Mouse (Mus musculus) forebrain, embryonic 15.5 days (tissue): ENCODE measurements at regions not wholly inside any gene's neighbourhood (a gene's known extent, or its start where the extent isn't known, plus 50 kb on each side); places are given as distances from the start of the nearest gene placed in this dataset.

ENCODE experiments used
- ATAC-seq: fragments of 200-750 bp; cut with Nextera tagmentation; replicated peaks from 2 replicates; pipeline ENCODE4 v1.8.0; 2017; ENCODE audit warnings: mild to moderate bottlenecking, moderate TSS enrichment, moderate library complexity
- H3K27ac ChIP-seq: fragments of 300-500 bp; sonication (generic); replicated peaks from 2 replicates; pipeline ENCODE4 v1.5.1; 2015; ENCODE audit warnings: mild to moderate bottlenecking, inconsistent platforms
- H3K27me3 ChIP-seq: fragments of 300-500 bp; sonication (generic); 2 replicates; pipeline ENCODE4 v1.6.1; 2015; ENCODE audit warnings: inconsistent platforms
- H3K36me3 ChIP-seq: fragments of 300-500 bp; sonication (generic); 2 replicates; pipeline ENCODE4 v1.6.1; 2015; ENCODE audit warnings: mild to moderate bottlenecking, inconsistent platforms
- H3K4me1 ChIP-seq: fragments of 300-500 bp; sonication (generic); 2 replicates; pipeline ENCODE4 v1.6.1; 2015; ENCODE audit warnings: inconsistent platforms
- H3K4me2 ChIP-seq: fragments of 300-500 bp; sonication (generic); replicated peaks from 2 replicates; pipeline ENCODE4 v1.6.1; 2015; ENCODE audit warnings: mild to moderate bottlenecking, inconsistent platforms
- H3K4me3 ChIP-seq: fragments of 300-500 bp; sonication (generic); 2 replicates; pipeline ENCODE4 v1.5.1; 2015; ENCODE audit warnings: mild to moderate bottlenecking, inconsistent platforms
- H3K9ac ChIP-seq: fragments of 300-500 bp; sonication (generic); replicated peaks from 2 replicates; pipeline ENCODE4 v1.6.1; 2015; ENCODE audit warnings: mild to moderate bottlenecking, inconsistent platforms
- H3K9me3 ChIP-seq: fragments of 300-500 bp; sonication (generic); 2 replicates; pipeline ENCODE4 v1.6.1; 2016; ENCODE audit warnings: inconsistent platforms
- WGBS: fragments of 180-500 bp; shearing (Covaris S2); methylation state at CpG from one replicate; pipeline ENCODE4 v1.1.7; 2015; ENCODE audit warnings: mixed read lengths; 5-methylcytosine and 5-hydroxymethylcytosine counted together

DNA sequence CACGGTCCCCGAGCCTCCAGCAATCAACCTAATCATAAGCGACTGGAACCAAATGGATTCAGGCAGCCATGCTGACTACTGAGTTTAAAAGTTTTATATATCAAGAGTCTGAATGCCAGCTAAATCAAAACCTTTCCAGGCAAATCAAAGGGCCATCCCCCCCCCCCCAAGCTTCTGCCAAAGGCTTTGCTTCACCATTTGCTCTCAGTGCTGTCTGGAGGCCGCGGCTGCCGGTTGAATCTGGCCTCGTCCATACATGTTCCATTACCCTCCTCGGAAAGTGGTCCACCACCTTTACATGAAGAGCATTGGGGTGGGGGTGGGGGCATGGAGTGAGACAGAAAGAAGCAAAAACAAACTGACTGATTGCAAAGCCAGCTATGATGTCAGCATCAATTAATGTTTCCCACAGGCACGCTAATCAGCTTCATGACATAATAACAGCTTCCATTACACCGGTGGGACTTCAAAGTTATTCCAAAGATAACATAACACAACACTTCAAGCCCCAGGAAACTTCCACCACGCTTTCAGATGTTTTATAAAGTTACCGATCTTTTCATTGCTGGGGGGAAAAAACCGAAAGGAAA is 116.6 kb upstream of the Irx5 start:
- Histone ChIP-seq H3K27ac (no peak overlapping the region), H3K4me2 (no peak overlapping the region), H3K27me3 (peaks cover 4% of the 10 kb centered on the region; the same call in 1 of the 2 replicates), H3K4me3 (no peak overlapping the region), H3K9ac (no peak overlapping the region), H3K4me1 (0 out of 2 replicates have a peak, but pooled peaks cover 4% of the 10 kb centered on the region), H3K9me3 (no peaks in the 10 kb centered on the region), H3K36me3 (no peaks in the 10 kb centered on the region)
- ATAC-seq: no peak
- 55% methylated on average over 13 of the region's 13 CpGs for WGBS

DNA sequence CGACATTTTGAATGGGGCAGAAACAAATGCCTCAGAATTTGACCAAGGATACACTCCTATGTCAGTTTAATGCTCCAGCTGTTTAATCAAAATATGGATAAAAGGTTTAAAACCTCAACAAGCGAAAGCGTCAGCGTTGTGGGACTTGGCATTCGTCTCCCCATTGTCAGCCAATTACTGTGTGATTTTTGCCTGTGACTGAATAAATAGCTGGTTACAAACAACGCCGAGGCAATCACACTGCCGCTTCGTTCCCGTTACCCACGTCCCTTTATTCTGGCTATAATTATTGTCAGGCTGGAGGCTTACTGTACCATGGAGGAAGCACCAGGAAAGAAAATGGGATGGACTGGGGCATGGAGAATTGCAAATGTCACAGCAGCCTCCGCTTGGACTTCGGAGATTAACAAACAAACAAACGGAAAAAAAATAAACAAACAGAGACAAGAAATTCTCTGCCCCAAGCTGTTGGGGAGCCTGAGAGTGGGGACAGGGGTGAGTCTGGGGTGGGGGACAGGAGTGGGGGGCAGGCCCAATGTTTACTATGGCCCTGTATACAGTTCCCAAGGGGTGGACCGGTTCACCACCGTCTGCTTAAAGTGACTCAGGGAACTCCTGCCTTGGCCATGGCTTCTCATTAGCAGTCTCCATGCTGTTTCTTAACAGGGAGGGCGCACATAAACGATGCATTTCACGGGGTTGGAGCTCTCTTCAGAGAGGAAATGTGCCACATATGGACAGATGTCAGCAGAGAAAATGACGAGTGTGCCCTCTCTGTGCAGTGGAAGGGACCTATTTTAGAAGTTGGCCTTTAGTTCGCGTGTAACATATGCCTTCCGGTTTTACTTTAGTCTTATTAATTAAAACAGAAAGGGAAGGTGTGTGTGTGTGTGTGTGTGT is 125.8 kb upstream of the Irx5 start:
- Histone ChIP-seq H3K4me1 (peaks cover 10% of the 10 kb centered on the region), H3K9me3 (no peaks in the 10 kb centered on the region), H3K27me3 (no peaks in the 10 kb centered on the region), H3K4me2 (no peak overlapping the region; the same call in 1 of the 2 replicates), H3K9ac (no peak overlapping the region), H3K27ac (no peak overlapping the region), H3K4me3 (no peak overlapping the region), H3K36me3 (no peaks in the 10 kb centered on the region)
- WGBS: 30% methylated on average over 23 of the region's 23 CpGs
- no peak for ATAC-seq

DNA sequence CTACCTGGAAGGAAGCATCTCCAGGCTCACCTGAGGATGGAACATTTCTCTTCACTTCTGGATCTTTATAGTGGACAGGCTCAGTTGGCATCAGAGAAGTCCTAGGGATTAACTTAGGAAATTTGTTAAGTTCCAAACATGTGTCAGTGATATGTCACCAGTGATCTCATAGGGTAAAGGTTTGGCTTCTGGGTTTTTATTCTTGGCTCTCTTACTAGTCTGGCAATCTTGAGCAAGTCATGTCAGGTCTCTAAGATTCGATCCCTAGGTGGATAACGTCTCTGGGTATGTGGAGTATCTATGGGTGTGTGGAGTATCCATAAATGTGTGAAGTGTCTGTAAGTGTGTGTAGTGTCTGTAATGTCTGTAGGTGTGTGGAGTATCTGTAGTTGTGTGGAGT is 127.9 kb upstream of the Irx5 start:
- Histone ChIP-seq H3K9ac (no peak overlapping the region), H3K4me2 (no peak overlapping the region), H3K27me3 (no peaks in the 10 kb centered on the region), H3K4me3 (no peak overlapping the region), H3K27ac (no peak overlapping the region), H3K9me3 (no peaks in the 10 kb centered on the region), H3K36me3 (no peaks in the 10 kb centered on the region), H3K4me1 (peaks cover 10% of the 10 kb centered on the region)
- 96% methylated on average over 2 of the region's 2 CpGs for WGBS
- no peak for ATAC-seq

DNA sequence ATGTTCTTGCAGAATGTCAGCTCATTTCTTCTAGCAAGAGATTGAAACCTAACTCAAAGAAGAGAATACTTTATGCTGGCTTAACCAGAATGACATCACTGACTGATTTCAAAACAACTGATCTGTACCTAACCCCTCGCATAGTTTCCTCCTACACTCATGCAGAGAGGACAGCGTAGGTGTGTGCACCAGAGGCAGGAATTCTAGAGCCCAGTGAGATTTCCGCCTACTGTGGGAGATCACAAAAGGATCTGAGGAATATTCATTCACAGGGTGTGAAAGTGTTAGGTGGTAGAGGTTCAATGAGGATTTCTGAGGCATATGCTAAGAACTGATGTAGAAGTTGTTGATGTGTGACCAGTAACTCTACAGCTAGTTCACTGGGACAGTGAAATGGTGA is 132.5 kb upstream of the Irx5 start:
- 92% methylated on average over 3 of the region's 3 CpGs for WGBS
- no peaks in the 10 kb centered on the region for H3K4me1 ChIP-seq
- H3K27me3 ChIP-seq: no peaks in the 10 kb centered on the region
- H3K4me3 ChIP-seq: no peak overlapping the region
- H3K9me3 ChIP-seq: no peaks in the 10 kb centered on the region
- H3K4me2 ChIP-seq: no peak overlapping the region
- no peak overlapping the region for H3K9ac ChIP-seq
- no peak overlapping the region for H3K27ac ChIP-seq
- H3K36me3 ChIP-seq: no peaks in the 10 kb centered on the region
- ATAC-seq: no peak

DNA sequence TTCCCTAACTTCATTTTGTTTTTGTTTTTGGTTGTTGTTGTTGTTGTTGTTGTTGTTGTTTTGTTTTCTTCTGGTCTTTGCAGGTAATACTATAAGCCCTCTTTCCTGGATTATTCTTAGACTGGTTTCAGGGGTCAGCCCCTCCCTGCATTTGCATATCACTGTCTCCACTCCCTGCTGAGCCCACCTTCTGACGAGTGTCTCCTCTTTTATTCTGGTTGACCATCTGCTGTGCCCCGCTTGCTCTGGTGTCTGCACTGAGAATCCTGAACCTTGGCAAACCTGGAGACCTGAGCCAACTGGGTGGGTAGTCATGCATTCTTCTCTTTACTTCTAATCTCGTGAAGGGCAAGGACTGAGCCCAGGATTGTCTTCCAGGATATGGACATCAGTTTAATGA is 134.4 kb upstream of the Irx5 start:
- H3K4me3 ChIP-seq: no peak overlapping the region
- H3K27ac ChIP-seq: no peak overlapping the region
- 55% methylated on average over 3 of the region's 3 CpGs for WGBS
- H3K27me3 ChIP-seq: peaks cover 4% of the 10 kb centered on the region; the same call in 1 of the 2 replicates
- no peaks in the 10 kb centered on the region for H3K4me1 ChIP-seq
- no peaks in the 10 kb centered on the region for H3K9me3 ChIP-seq
- H3K4me2 ChIP-seq: no peak overlapping the region
- ATAC-seq: no peak
- H3K36me3 ChIP-seq: no peaks in the 10 kb centered on the region
- no peak overlapping the region for H3K9ac ChIP-seq

DNA sequence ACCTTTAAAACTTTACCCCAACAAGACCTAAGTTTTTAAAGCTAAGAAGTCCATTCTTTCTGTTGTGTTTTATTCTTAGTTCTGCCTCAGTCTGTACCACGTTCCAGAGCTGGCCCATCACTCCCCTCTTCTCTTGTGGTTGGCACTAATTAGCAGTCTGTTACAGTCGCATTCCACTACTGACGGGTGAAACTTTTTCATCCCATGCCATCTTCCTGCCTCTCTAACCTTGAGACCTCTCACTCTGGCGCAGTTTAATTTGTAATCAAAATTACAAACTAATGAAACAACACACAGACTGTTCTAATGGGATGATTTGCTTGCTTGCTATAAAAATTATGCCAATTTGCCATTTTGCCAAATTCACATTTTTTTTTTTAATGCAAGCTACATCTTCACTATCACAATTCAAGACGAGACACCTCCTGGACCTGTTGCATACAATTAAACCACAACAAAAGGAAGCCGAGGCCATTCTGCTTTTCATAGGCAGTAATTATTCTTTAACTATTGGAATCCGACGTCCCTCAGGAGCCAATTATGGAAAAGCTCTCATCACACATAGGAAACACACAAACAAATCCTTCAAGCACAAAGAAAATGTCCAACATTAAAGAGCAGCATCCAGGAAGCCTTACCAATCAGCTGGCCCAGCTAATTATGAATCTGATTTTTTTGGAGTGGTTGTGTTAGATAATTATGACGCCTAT is 138.1 kb upstream of the Irx5 start:
- Histone ChIP-seq H3K9ac (no peak overlapping the region), H3K36me3 (no peaks in the 10 kb centered on the region), H3K27ac (no peak overlapping the region), H3K9me3 (no peaks in the 10 kb centered on the region), H3K4me1 (no peaks in the 10 kb centered on the region), H3K4me2 (no peak overlapping the region), H3K4me3 (no peak overlapping the region), H3K27me3 (peaks cover 8% of the 10 kb centered on the region)
- no peak for ATAC-seq
- 23% methylated on average over 9 of the region's 9 CpGs for WGBS

DNA sequence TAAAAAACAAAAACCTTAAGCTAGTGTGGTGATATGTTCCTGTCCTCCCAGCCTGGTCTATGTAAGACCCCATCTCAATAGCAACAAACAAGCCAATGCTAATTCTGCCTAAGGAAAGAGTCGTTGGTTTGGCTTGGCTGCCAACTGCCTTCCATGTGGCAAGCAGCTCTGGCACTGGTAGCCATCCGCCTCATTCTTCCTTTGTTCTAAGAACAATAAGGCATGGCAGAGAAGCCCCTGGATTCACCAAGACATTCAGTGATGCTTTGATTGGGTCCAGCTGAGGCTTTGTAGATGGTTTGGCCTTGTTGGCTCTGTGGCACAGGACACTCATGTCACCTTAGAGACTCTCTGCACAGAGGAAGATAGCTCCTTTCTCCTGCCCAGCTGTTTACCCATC is 139.9 kb upstream of the Irx5 start:
- 43% methylated on average over 2 of the region's 2 CpGs for WGBS
- Histone ChIP-seq H3K4me3 (no peak overlapping the region), H3K4me1 (peaks cover 7% of the 10 kb centered on the region; the same call in 1 of the 2 replicates), H3K27me3 (peaks cover 8% of the 10 kb centered on the region), H3K4me2 (no peak overlapping the region), H3K9me3 (no peaks in the 10 kb centered on the region), H3K36me3 (no peaks in the 10 kb centered on the region), H3K9ac (no peak overlapping the region), H3K27ac (no peak overlapping the region)
- no peak for ATAC-seq

DNA sequence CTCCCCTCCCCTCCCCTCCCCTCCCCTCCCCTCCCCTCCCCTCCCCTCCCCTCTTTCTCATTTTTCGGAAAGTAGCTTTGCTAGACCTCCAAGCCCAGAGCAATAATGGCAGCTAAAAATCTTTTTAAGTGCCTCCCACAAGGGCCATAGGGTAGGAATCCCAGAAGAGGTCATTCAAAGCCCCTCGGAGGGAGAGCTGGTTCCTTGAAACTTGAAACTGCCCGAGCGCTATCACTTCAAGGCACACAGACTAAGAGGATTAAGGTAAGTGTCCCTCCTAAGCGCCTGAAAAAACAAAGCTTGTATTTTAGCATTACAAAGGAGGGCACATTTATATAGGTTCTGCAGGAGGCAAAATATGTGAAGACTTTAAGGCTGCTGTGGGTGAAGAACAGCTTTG is 141.2 kb upstream of the Irx5 start:
- H3K9me3 ChIP-seq: no peaks in the 10 kb centered on the region
- no peak overlapping the region for H3K27ac ChIP-seq
- peaks cover 8% of the 10 kb centered on the region; the same call in 1 of the 2 replicates for H3K4me1 ChIP-seq
- no peak overlapping the region for H3K4me2 ChIP-seq
- H3K36me3 ChIP-seq: no peaks in the 10 kb centered on the region
- ATAC-seq: no peak
- peaks cover 8% of the 10 kb centered on the region for H3K27me3 ChIP-seq
- H3K4me3 ChIP-seq: no peak overlapping the region
- H3K9ac ChIP-seq: no peak overlapping the region
- 7% methylated on average over 4 of the region's 5 CpGs for WGBS

DNA sequence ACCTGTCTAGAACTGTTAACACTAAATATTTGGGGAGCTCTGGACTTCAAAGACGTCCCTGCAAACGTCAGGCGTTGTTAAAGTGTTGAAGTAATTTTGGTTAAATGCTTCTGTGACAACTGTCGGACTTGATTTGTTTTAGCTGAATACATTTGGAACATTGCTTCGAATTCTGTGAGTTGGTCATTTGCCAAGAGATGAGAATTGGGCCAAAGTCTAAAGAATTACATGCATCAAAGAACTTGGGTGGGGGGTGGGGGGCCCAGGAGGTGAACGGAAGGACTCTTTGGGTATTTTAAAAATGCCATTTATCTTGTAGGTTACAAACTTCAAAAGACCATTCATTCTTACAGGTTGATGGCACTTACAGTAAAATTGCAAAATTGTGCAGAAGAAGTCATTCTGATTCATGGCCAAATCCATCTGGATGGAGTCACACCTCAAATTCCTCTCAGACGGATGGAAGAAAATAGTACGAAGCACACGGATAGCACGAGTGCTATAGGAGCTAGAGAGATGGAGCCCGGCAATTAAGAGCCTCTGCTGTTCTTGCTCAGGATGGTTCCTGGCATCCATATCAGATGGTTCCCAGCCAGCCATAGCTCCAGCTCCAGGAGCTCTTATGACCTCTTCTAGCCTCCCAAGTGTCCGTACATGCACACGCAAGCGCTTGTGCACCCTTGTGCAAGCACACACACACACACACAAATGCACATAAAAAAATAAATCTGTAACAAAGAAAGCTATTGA is 144.5 kb upstream of the Irx5 start:
- Histone ChIP-seq H3K9ac (no peak overlapping the region), H3K4me1 (peaks cover 8% of the 10 kb centered on the region; the same call in 1 of the 2 replicates), H3K4me3 (no peak overlapping the region), H3K27me3 (peaks cover 4% of the 10 kb centered on the region; the same call in 1 of the 2 replicates), H3K9me3 (no peaks in the 10 kb centered on the region), H3K27ac (no peak overlapping the region), H3K36me3 (no peaks in the 10 kb centered on the region), H3K4me2 (no peak overlapping the region)
- ATAC-seq: no peak
- 46% methylated on average over 14 of the region's 14 CpGs for WGBS

DNA sequence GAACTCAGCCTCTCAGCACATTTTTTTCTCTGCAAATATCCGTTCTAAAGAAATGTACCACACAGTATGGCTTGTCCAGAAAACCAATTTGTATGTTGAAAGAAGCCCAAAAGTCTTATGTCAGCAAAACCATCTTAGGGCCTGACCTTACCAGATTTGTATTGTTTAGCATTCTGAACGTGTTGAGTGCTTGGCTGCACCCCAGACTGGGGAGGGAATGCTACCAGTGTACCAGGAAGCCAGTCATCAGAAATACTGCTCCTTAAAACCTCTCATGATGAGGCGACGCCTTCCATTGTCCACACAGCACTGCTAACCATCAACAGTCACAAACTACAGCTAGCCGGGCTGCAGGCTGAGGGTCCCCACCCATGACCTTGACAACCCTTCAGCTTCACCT is 148.3 kb upstream of the Irx5 start:
- Histone ChIP-seq H3K27me3 (no peaks in the 10 kb centered on the region), H3K36me3 (no peaks in the 10 kb centered on the region), H3K9me3 (no peaks in the 10 kb centered on the region), H3K9ac (no peak overlapping the region), H3K27ac (no peak overlapping the region), H3K4me2 (no peak overlapping the region), H3K4me3 (no peak overlapping the region), H3K4me1 (peaks cover 14% of the 10 kb centered on the region; the same call in 1 of the 2 replicates)
- 64% methylated on average over 5 of the region's 5 CpGs for WGBS
- no peak for ATAC-seq

DNA sequence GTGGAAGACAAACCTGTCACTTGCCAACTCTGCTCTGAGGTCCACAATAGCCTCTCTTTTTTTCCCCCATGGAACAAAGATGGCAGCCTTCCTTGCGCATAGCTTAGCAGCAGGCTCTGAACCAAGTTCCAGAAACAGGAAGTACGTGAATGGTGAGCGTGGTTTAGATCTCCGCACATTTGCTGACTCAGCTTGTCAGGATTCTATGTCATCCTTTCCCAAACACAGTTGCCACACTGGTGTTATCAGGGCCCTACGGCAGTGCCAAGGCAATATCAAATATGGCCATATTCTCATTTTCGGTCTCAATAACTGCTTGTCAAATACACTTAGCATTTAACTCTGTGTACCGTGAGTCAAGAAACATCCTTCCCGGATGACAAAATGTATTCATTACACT is 161.8 kb upstream of the Irx5 start:
- ATAC-seq: no peak
- Histone ChIP-seq H3K4me3 (no peak overlapping the region), H3K4me1 (no peaks in the 10 kb centered on the region), H3K9ac (no peak overlapping the region), H3K36me3 (no peaks in the 10 kb centered on the region), H3K27me3 (no peaks in the 10 kb centered on the region; the same call in 1 of the 2 replicates), H3K4me2 (no peak overlapping the region), H3K27ac (no peak overlapping the region), H3K9me3 (no peaks in the 10 kb centered on the region)
- 97% methylated on average over 8 of the region's 8 CpGs for WGBS
